Mouse (Mus musculus) ES-Bruce4 (cell line): ENCODE measurements around the gene Pkm. TPM values are rescaled to one million over a fixed set of nuclear protein-coding genes. Genes with fewer than 3 reads are reported as not detected.

ENCODE experiments used
- H3K27ac ChIP-seq: 2 replicates; pipeline ENCODE4 v1.5.1; 2012; ENCODE audit warnings: low read length, inconsistent platforms; ENCODE audit not compliant: insufficient read depth
- H3K27me3 ChIP-seq: 2 replicates; pipeline ENCODE4 v1.6.1; 2012; ENCODE audit warnings: mild to moderate bottlenecking, low read length, inconsistent platforms; ENCODE audit not compliant: control insufficient read depth, poor library complexity, insufficient read depth, severe bottlenecking
- H3K36me3 ChIP-seq: 2 replicates; pipeline ENCODE4 v1.6.1; 2012; ENCODE audit warnings: inconsistent platforms, mild to moderate bottlenecking, low read length, moderate library complexity; ENCODE audit not compliant: control insufficient read depth, poor library complexity, insufficient read depth, severe bottlenecking
- H3K4me1 ChIP-seq: one replicate; pipeline ENCODE4 v1.8.1; 2011; ENCODE audit warnings: low read length; ENCODE audit not compliant: control insufficient read depth, insufficient read depth
- H3K4me3 ChIP-seq: 2 replicates; pipeline ENCODE4 v1.5.1; 2011; ENCODE audit warnings: low read depth, mild to moderate bottlenecking, low read length
- H3K9ac ChIP-seq: 2 replicates; pipeline ENCODE4 v1.6.1; 2012; ENCODE audit warnings: low read depth, mild to moderate bottlenecking, inconsistent platforms; ENCODE audit not compliant: poor library complexity, severe bottlenecking
- H3K9me3 ChIP-seq: replicated peaks from 2 replicates; pipeline ENCODE4 v1.6.1; 2012; ENCODE audit warnings: mild to moderate bottlenecking, low read length, inconsistent platforms; ENCODE audit not compliant: control insufficient read depth, poor library complexity, insufficient read depth, severe bottlenecking
- CTCF ChIP-seq: IDR thresholded peaks from one replicate; pipeline ENCODE4 v1.8.1; 2011; ENCODE audit warnings: low read depth, low read length
- EP300 ChIP-seq: IDR thresholded peaks from 2 replicates; pipeline ENCODE4 v1.6.1; 2011; ENCODE audit warnings: low read depth, low read length; ENCODE audit not compliant: insufficient read depth
- POLR2A ChIP-seq: IDR thresholded peaks from one replicate; pipeline ENCODE4 v1.8.1; 2011; ENCODE audit warnings: low read length; ENCODE audit not compliant: insufficient read depth
- polyA plus RNA-seq: library from polyadenylated mRNA; stranded (reverse); fragments of >200 nt; gene quantifications from 2 replicates; pipeline ENCODE4 v1.2.4, GENCODE M21; 2011; ENCODE audit warnings: low read depth; ENCODE audit not compliant: missing spikeins, insufficient read depth, insufficient read length

Pkm gene
- polyA plus RNA-seq, 1 experiment: 2,433 TPM

- no peak overlapping the region for H3K4me3 ChIP-seq
- no peak for TF ChIP-seq CTCF
- no peak for TF ChIP-seq POLR2A
- TF ChIP-seq EP300: no peak
Observed at GRCm38 (mm10) chr9:59706850-59707825, 51.0 kb downstream of the Pkm start.

GRCm38 (mm10) chr9:59709225-59709624 lies 53.1 kb downstream of the Pkm start:
- no peaks in the 10 kb centered on the region for H3K27me3 ChIP-seq
- H3K9ac ChIP-seq: no peak overlapping the region
- H3K36me3 ChIP-seq: no peaks in the 10 kb centered on the region
- no peak for TF ChIP-seq EP300
- TF ChIP-seq POLR2A: no peak
- no peak for TF ChIP-seq CTCF
- no peak overlapping the region for H3K4me3 ChIP-seq
- H3K27ac ChIP-seq: no peak overlapping the region
- no peaks in the 10 kb centered on the region for H3K9me3 ChIP-seq
- peaks cover 4% of the 10 kb centered on the region for H3K4me1 ChIP-seq

More at GRCm38 (mm10) chr9:59706850-59707825, 51.0 kb downstream of the Pkm start:
- no peaks in the 10 kb centered on the region for H3K36me3 ChIP-seq
- no peak overlapping the region for H3K9ac ChIP-seq
- H3K4me1 ChIP-seq: peaks cover 4% of the 10 kb centered on the region
- no peaks in the 10 kb centered on the region for H3K27me3 ChIP-seq
- H3K9me3 ChIP-seq: no peaks in the 10 kb centered on the region
- peak overlapping the region; percentile 57; the same call in 1 of the 2 replicates for H3K27ac ChIP-seq

- H3K4me3 ChIP-seq: no peak overlapping the region
- no peaks in the 10 kb centered on the region for H3K4me1 ChIP-seq
- no peak overlapping the region for H3K9ac ChIP-seq
- no peaks in the 10 kb centered on the region for H3K9me3 ChIP-seq
- H3K27ac ChIP-seq: no peak overlapping the region
- H3K36me3 ChIP-seq: no peaks in the 10 kb centered on the region
- TF ChIP-seq CTCF (no peak), POLR2A (no peak), EP300 (no peak)
- H3K27me3 ChIP-seq: no peaks in the 10 kb centered on the region
Observed at GRCm38 (mm10) chr9:59716275-59716898, 60.2 kb downstream of the Pkm start.

DNA sequence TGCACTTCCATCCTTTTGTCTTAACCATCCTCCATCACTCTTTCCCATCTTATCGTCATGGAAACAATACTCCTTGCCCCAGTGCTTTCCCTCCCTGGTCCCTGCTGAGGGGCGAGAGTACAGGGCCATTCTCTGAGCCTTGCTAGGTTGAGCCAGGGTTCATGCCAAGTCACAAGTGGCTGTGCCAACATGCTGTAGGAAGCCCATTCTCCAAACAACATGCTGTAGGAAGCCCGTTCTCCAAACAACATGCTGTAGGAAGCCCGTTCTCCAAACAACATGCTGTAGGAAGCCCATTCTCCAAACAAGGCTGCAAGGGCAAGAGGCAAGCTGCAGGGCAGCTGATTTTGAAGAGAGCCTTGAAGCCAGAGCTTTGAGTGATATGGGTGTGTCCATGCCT lies 62.1 kb downstream of the Pkm start:
- Histone ChIP-seq H3K4me3 (no peak overlapping the region), H3K27me3 (no peaks in the 10 kb centered on the region), H3K9ac (no peak overlapping the region), H3K9me3 (no peaks in the 10 kb centered on the region), H3K27ac (no peak overlapping the region), H3K4me1 (no peaks in the 10 kb centered on the region), H3K36me3 (no peaks in the 10 kb centered on the region)
- no peak for TF ChIP-seq EP300

DNA sequence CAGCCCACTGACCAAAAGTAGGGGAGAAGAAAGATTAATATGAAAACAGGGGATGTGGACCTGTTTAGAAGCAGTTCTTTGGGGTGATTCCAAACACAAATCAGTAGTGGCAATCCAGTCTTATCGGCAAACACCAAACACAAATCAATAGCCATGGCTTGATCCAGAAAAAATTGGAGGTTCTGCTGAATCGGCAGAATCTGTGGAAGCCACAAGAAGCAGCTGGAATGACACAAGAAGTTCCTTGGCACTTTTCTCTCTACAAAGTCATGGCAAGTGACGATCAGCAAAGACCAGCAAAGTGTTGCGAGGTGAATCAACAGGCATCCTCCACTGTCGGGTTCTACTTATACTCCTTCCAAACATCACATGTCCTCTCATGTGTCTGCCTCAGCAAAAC lies 65.0 kb downstream of the Pkm start:
- Histone ChIP-seq H3K36me3 (no peaks in the 10 kb centered on the region), H3K9me3 (no peaks in the 10 kb centered on the region), H3K27ac (no peak overlapping the region), H3K4me3 (no peak overlapping the region), H3K27me3 (no peaks in the 10 kb centered on the region), H3K4me1 (no peaks in the 10 kb centered on the region), H3K9ac (no peak overlapping the region)
- TF ChIP-seq CTCF (no peak), POLR2A (no peak), EP300 (no peak)
